Mouse (Mus musculus) stomach, postnatal 0 days (tissue): ENCODE data around the gene Ntm. TPM values are rescaled to one million over a fixed set of nuclear protein-coding genes. Genes with fewer than 3 reads are reported as not detected.

Source experiments
- ATAC-seq: fragments of 200-750 bp; cut with Nextera tagmentation; 2 replicates; pipeline ENCODE4 v1.8.0; 2017; ENCODE audit not compliant: low FRiP score, low TSS enrichment
- DNase-seq: peaks from one replicate; pipeline ENCODE4 v3.0.0-alpha.2; 2016; ENCODE audit warnings: low spot score
- H3K27ac ChIP-seq: fragments of 300-500 bp; sonication (generic); replicated peaks from 2 replicates; pipeline ENCODE4 v1.5.1; 2014; ENCODE audit warnings: mild to moderate bottlenecking, control low read depth
- H3K27me3 ChIP-seq: fragments of 300-500 bp; sonication (generic); 2 replicates; pipeline ENCODE4 v1.6.1; 2014; ENCODE audit warnings: low read length; ENCODE audit not compliant: control insufficient read depth, insufficient read depth
- H3K36me3 ChIP-seq: fragments of 300-500 bp; sonication (generic); 2 replicates; pipeline ENCODE4 v1.6.1; 2014; ENCODE audit warnings: low read length, mixed read lengths; ENCODE audit not compliant: control insufficient read depth, insufficient read depth
- H3K4me1 ChIP-seq: fragments of 300-500 bp; sonication (generic); replicated peaks from 2 replicates; pipeline ENCODE4 v1.6.1; 2014; ENCODE audit warnings: antibody characterized with exemption; ENCODE audit not compliant: control insufficient read depth, insufficient read depth
- H3K4me2 ChIP-seq: fragments of 300-500 bp; sonication (generic); replicated peaks from 2 replicates; pipeline ENCODE4 v1.6.1; 2014; ENCODE audit warnings: low read depth, mild to moderate bottlenecking, control low read depth, moderate library complexity
- H3K4me3 ChIP-seq: fragments of 300-500 bp; sonication (generic); 2 replicates; pipeline ENCODE4 v1.5.1; 2014; ENCODE audit warnings: low read depth, low read length, control low read depth
- H3K9ac ChIP-seq: fragments of 300-500 bp; sonication (generic); 2 replicates; pipeline ENCODE4 v1.6.1; 2014; ENCODE audit warnings: mild to moderate bottlenecking, low read length, control low read depth, mixed read lengths
- H3K9me3 ChIP-seq: fragments of 300-500 bp; sonication (generic); 2 replicates; pipeline ENCODE4 v1.6.1; 2016; ENCODE audit warnings: low read length; ENCODE audit not compliant: control insufficient read depth
- CTCF ChIP-seq: IDR thresholded peaks from 2 replicates; pipeline ENCODE4 v1.5.1; 2016; ENCODE audit warnings: antibody characterized with exemption, low read depth, mild to moderate bottlenecking, moderate library complexity
- EP300 ChIP-seq: optimal IDR thresholded peaks from 2 replicates; pipeline ENCODE3; 2016; ENCODE audit warnings: antibody characterized with exemption
- WGBS: fragments of 180-500 bp; shearing (Covaris S2); extraction: QIAGEN DNeasy Blood & Tissue Kit; methylation state at CpG from one replicate; pipeline ENCODE4 v1.1.7; 2014; 5-methylcytosine and 5-hydroxymethylcytosine counted together
- polyA plus RNA-seq: library from polyadenylated mRNA; unstranded; fragments of >200 nt; fragmentation: Nextera tagmentation; extraction: Ambion mirVana; gene quantifications from 2 replicates; pipeline ENCODE4 v1.2.1, GENCODE M21; 2015

The Ntm gene
- polyA plus RNA-seq, 1 experiment from 2014 or later: 5.9 TPM

DNA sequence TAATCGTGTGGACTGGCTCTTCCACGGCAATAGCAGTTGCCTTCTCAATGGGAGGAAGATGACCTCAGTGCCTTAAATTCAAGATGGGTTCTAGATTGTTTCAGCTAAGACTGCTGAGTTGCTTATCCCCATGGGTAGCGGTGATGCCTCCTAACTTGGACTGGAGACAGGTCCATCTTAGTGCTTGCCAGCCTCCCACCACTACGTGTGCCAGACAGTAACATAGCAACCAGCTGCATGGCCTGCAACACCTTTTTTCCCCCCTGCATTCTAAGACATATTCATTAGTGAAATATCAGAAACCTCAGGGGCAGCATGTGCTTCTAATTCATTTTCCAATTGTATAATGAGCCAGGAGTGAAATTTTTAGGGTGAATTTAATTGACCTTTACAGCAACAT lies 498.2 kb downstream of the Ntm start:
- Histone ChIP-seq H3K4me1 (no peaks in the 10 kb centered on the region), H3K9ac (no peak overlapping the region), H3K4me2 (no peak overlapping the region), H3K27me3 (no peaks in the 10 kb centered on the region), H3K9me3 (no peaks in the 10 kb centered on the region), H3K27ac (no peak overlapping the region), H3K36me3 (no peaks in the 10 kb centered on the region), H3K4me3 (no peak overlapping the region)
- 81% methylated on average over 4 of the region's 4 CpGs for WGBS
- ATAC-seq (no peak), DNase-seq (no peak)
- TF ChIP-seq CTCF: no peak
- no peak for TF ChIP-seq EP300

GRCm38 (mm10) chr9:29462970-29463593 lies 499.9 kb downstream of the Ntm start:
- TF ChIP-seq EP300 (no peak), CTCF (no peak)
- Histone ChIP-seq H3K27me3 (no peaks in the 10 kb centered on the region), H3K4me3 (no peak overlapping the region), H3K4me1 (no peaks in the 10 kb centered on the region), H3K4me2 (no peak overlapping the region), H3K36me3 (no peaks in the 10 kb centered on the region), H3K27ac (no peak overlapping the region), H3K9ac (no peak overlapping the region), H3K9me3 (no peaks in the 10 kb centered on the region)
- WGBS: 42% methylated on average over 10 of the region's 10 CpGs
- peak; percentile 61; the same call in 1 of the 2 replicates for ATAC-seq
- no peak for DNase-seq

DNA sequence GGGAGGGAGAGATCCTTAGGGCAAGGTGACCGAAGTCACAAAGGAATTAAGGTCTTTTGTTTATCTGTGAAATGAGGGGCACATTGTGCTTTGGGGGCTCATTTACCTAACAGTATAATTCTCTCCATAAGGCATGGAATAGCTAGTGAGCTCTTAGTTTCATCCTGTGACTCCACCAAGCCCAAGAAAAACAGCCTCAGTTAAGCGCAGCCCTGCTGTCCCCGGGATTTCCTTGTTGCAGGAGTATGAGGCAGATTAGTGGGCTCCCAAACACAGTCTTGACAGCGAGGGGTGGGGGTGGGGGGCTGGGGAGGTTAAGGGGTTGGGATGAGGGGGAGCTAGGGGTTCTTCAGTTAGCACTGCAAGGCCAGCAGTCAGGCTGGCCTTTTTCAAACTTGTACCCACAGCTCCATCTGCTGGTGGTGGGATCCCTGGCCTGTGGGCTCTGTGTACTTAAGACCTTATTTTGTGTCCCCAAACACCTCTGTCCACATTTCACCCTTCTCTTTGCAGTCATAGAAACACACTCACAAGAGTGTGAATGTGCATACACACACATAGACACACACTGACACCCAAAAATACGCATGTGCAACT lies 504.9 kb downstream of the Ntm start:
- Histone ChIP-seq H3K4me3 (no peak overlapping the region), H3K27ac (no peak overlapping the region), H3K9ac (no peak overlapping the region), H3K9me3 (no peaks in the 10 kb centered on the region), H3K4me1 (no peaks in the 10 kb centered on the region), H3K4me2 (no peak overlapping the region), H3K27me3 (no peaks in the 10 kb centered on the region), H3K36me3 (no peaks in the 10 kb centered on the region)
- TF ChIP-seq EP300 (no peak), CTCF (peak; percentile 80)
- ATAC-seq: no peak
- 17% methylated on average over 5 of the region's 5 CpGs for WGBS
- peak; percentile 57 for DNase-seq

DNA sequence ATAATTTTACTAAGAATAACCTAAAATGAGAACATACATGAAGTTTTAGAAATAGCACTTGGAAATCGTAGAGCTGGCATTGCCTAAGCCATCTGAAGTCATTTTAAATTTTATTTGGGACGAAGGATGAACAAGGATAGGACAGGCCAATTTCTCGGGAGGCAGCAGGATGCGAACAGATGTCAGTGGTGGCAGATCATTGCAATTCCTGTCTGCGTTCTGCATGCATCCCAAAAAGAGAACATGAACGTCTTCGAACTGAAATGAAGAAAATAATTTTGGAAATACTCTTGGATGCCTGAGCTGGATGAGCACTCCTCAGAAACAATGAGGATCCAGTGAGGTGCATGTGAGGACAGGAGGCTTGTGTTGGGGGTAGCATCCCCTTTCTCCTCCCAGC lies 506.9 kb downstream of the Ntm start:
- Histone ChIP-seq H3K4me2 (no peak overlapping the region), H3K9me3 (no peaks in the 10 kb centered on the region), H3K4me3 (no peak overlapping the region), H3K36me3 (no peaks in the 10 kb centered on the region), H3K27ac (no peak overlapping the region), H3K9ac (no peak overlapping the region), H3K4me1 (no peaks in the 10 kb centered on the region), H3K27me3 (no peaks in the 10 kb centered on the region)
- no peak for ATAC-seq
- 84% methylated on average over 7 of the region's 7 CpGs for WGBS
- DNase-seq: no peak
- no peak for TF ChIP-seq CTCF
- no peak for TF ChIP-seq EP300

GRCm38 (mm10) chr9:29451232-29451631 lies 511.7 kb downstream of the Ntm start:
- H3K4me2 ChIP-seq: no peak overlapping the region
- H3K27ac ChIP-seq: no peak overlapping the region
- no peak for ATAC-seq

GRCm38 (mm10) chr9:29444001-29444400 lies 518.9 kb downstream of the Ntm start:
- H3K4me1 ChIP-seq: no peaks in the 10 kb centered on the region
- H3K36me3 ChIP-seq: no peaks in the 10 kb centered on the region
- no peak overlapping the region for H3K9ac ChIP-seq
- no peaks in the 10 kb centered on the region for H3K27me3 ChIP-seq
- no peak overlapping the region for H3K4me2 ChIP-seq
- WGBS: 60% methylated on average over 4 of the region's 4 CpGs
- no peak for ATAC-seq
- H3K27ac ChIP-seq: no peak overlapping the region
- no peak for TF ChIP-seq EP300
- H3K4me3 ChIP-seq: no peak overlapping the region
- no peak for DNase-seq
- no peaks in the 10 kb centered on the region for H3K9me3 ChIP-seq

More at GRCm38 (mm10) chr9:29451232-29451631, 511.7 kb downstream of the Ntm start:
- Histone ChIP-seq H3K27me3 (no peaks in the 10 kb centered on the region), H3K36me3 (no peaks in the 10 kb centered on the region), H3K4me1 (no peaks in the 10 kb centered on the region), H3K4me3 (no peak overlapping the region), H3K9ac (no peak overlapping the region), H3K9me3 (no peaks in the 10 kb centered on the region)
- DNase-seq: no peak
- no peak for TF ChIP-seq CTCF
- TF ChIP-seq EP300: no peak
- WGBS: 47% methylated on average over 1 of the region's 1 CpGs
